ENCODE assay signal across 12 mouse cellular contexts in genomic region chr11:49252048-49252447, GRCm38 (mm10). TPM values are rescaled to one million over a fixed set of nuclear protein-coding genes. Genes with fewer than 3 reads are reported as not detected.
DNase-seq lines count a peak whose midpoint lies in the region; ATAC-seq and TF ChIP-seq lines count a peak whose summit lies in the region.
"Had no signal": no experiment of that assay in that cellular context is flagged by ENCODE, and none has a peak within 500 bp of the region (broad histone marks: within the 10 kb centered on the region; RNA-seq: fewer than 3 reads in every experiment).

No protein-coding gene starts in this region.

- DNase-seq in heart, postnatal 36 days: no peak
- peak; percentile 56 for DNase-seq in A20 (ENCODE audit: low read depth, low spot score)
- DNase-seq in left cerebral cortex, adult 2 months (ENCODE audit: extremely low spot score in 1 of 2, low spot score in 2 of 2): no peak
- no peak for DNase-seq in Muller cell, postnatal 12 days (ENCODE audit: inconsistent ontology term)
- no peak for DNase-seq in cerebellum, adult 18-20 months
- DNase-seq: adrenal gland, adult 8-10 months; gastrocnemius, postnatal 25 days; layer of hippocampus, adult 9-11 months had no signal

- no peak for TF ChIP-seq CTCF in left cerebral cortex, adult 2 months (IDR thresholded peaks at IDR 0.05)

- H3K9me3 ChIP-seq in heart, embryonic 15.5 days (replicated peaks): no peaks in the 10 kb centered on the region
- H3K9me3 ChIP-seq: midbrain, embryonic 15.5 days had no signal

- 75% methylated on average over 5 of the region's 5 CpGs for WGBS in heart, embryonic 15.5 days

- ATAC-seq in heart, embryonic 15.5 days (replicated peaks; ENCODE audit: insufficient number of reproducible peaks, insufficient read depth, low FRiP score, low read depth): no peak
- ATAC-seq in erythroblast, adult 5-6 weeks (replicated peaks; ENCODE audit: low FRiP score, poor library complexity, severe bottlenecking): peak; percentile 41
- ATAC-seq in megakaryocyte-erythroid progenitor cell, adult 5-6 weeks (replicated peaks; ENCODE audit: low FRiP score, low TSS enrichment, poor library complexity, severe bottlenecking): peak; percentile 72
- ATAC-seq: midbrain, embryonic 15.5 days had no signal

- H3K4me3 ChIP-seq in heart, embryonic 15.5 days: peak overlapping the region; percentile 79
- H3K4me3 ChIP-seq in left cerebral cortex, adult 2 months: no peak overlapping the region
- H3K4me3 ChIP-seq: midbrain, embryonic 15.5 days had no signal

- H3K4me2 ChIP-seq in heart, embryonic 15.5 days: peak overlapping the region; percentile 73
- H3K4me2 ChIP-seq: midbrain, embryonic 15.5 days had no signal

- intact Hi-C loops in heart, postnatal 36 days (cut with DNase I): loop anchor here (5.0 kb wide), 1 partner anchor 380 kb away; the partner anchor contains the start of gene Irgm1
- intact Hi-C loops in left cerebral cortex, adult 2 months (cut with DNase I): no loop called here

- peaks cover 15% of the 10 kb centered on the region; the same call in 1 of the 2 replicates for H3K36me3 ChIP-seq in heart, embryonic 15.5 days
- H3K36me3 ChIP-seq: midbrain, embryonic 15.5 days had no signal

- peaks cover 51% of the 10 kb centered on the region for H3K4me1 ChIP-seq in heart, embryonic 15.5 days (replicated peaks)

- H3K27me3 ChIP-seq in heart, embryonic 15.5 days: no peaks in the 10 kb centered on the region
- H3K27me3 ChIP-seq: midbrain, embryonic 15.5 days had no signal

- no peak overlapping the region for H3K9ac ChIP-seq in heart, embryonic 15.5 days
- H3K9ac ChIP-seq: midbrain, embryonic 15.5 days had no signal

- H3K27ac ChIP-seq in heart, embryonic 15.5 days: no peak overlapping the region
- H3K27ac ChIP-seq in left cerebral cortex, adult 2 months: no peak overlapping the region
- H3K27ac ChIP-seq: midbrain, embryonic 15.5 days had no signal

RNA-seq across cellular contexts. Expression of gene Mgat1, which starts 8.1 kb away (rescaled TPM):
- 41.7 and 54.8 TPM in 2 replicates for polyA plus RNA-seq in heart, embryonic 15.5 days (2015; fragmentation: Nextera tagmentation; extraction: Ambion mirVana)
- total RNA-seq in heart, postnatal 36 days (2021): 10 to 100 TPM; 64.7 to 66.9 TPM
- 9.0 and 10.2 TPM in 2 replicates for total RNA-seq in erythroblast, adult 5-6 weeks (2015; ENCODE audit: low replicate concordance)
- 11.4 and 17.0 TPM in 2 replicates for total RNA-seq in erythroblast, adult 5-6 weeks (2017; ENCODE audit: low replicate concordance)
- total RNA-seq in megakaryocyte-erythroid progenitor cell, adult 5-6 weeks (2014; fragmentation: Nextera tagmentation): 47.4 and 53.5 TPM in 2 replicates
- total RNA-seq in megakaryocyte-erythroid progenitor cell, adult 5-6 weeks (2017): 28.1 and 34.2 TPM in 2 replicates
- total RNA-seq in left cerebral cortex, adult 2 months (2021): 10 to 100 TPM; 64.4 to 77.0 TPM

RNA-seq across cellular contexts. Expression of gene Olfr1393, which starts 26.1 kb away (rescaled TPM):
- 0.09 TPM in 1 of 2 replicates, not detected in the other for polyA plus RNA-seq in heart, embryonic 15.5 days (2015; fragmentation: Nextera tagmentation; extraction: Ambion mirVana)
- under 1 TPM in 1 of 2 experiments, not detected in 1; 0.19 TPM for total RNA-seq in heart, postnatal 36 days (2021)
- total RNA-seq in erythroblast, adult 5-6 weeks (2015; ENCODE audit: low replicate concordance): not detected in 2 replicates
- total RNA-seq in erythroblast, adult 5-6 weeks (2017; ENCODE audit: low replicate concordance): not detected in 2 replicates
- not detected in 2 replicates for total RNA-seq in megakaryocyte-erythroid progenitor cell, adult 5-6 weeks (2014; fragmentation: Nextera tagmentation)
- total RNA-seq in megakaryocyte-erythroid progenitor cell, adult 5-6 weeks (2017): not detected in 2 replicates
- under 1 TPM; 0.11 to 0.33 TPM for total RNA-seq in left cerebral cortex, adult 2 months (2021)
- total RNA-seq: adrenal gland, adult 8-10 months had no signal
- polyA plus RNA-seq: midbrain, embryonic 15.5 days had no signal

RNA-seq across cellular contexts. Expression of gene Olfr1392, which starts 33.0 kb away (rescaled TPM):
- not detected in 2 replicates for polyA plus RNA-seq in heart, embryonic 15.5 days (2015; fragmentation: Nextera tagmentation; extraction: Ambion mirVana)
- total RNA-seq in heart, postnatal 36 days (2021): not detected
- not detected in 2 replicates for total RNA-seq in erythroblast, adult 5-6 weeks (2015; ENCODE audit: low replicate concordance)
- not detected in 2 replicates for total RNA-seq in erythroblast, adult 5-6 weeks (2017; ENCODE audit: low replicate concordance)
- not detected in 2 replicates for total RNA-seq in megakaryocyte-erythroid progenitor cell, adult 5-6 weeks (2014; fragmentation: Nextera tagmentation)
- not detected in 2 replicates for total RNA-seq in megakaryocyte-erythroid progenitor cell, adult 5-6 weeks (2017)
- not detected for total RNA-seq in left cerebral cortex, adult 2 months (2021)
- total RNA-seq: adrenal gland, adult 8-10 months; gastrocnemius, postnatal 25 days had no signal

RNA-seq across cellular contexts. Expression of gene Zfp62, which starts 49.0 kb away (rescaled TPM):
- 24.2 and 26.6 TPM in 2 replicates for polyA plus RNA-seq in heart, embryonic 15.5 days (2015; fragmentation: Nextera tagmentation; extraction: Ambion mirVana)
- 10 to 100 TPM; 25.8 to 26.8 TPM for total RNA-seq in heart, postnatal 36 days (2021)
- 18.6 and 25.4 TPM in 2 replicates for total RNA-seq in erythroblast, adult 5-6 weeks (2015; ENCODE audit: low replicate concordance)
- 14.8 and 28.9 TPM in 2 replicates for total RNA-seq in erythroblast, adult 5-6 weeks (2017; ENCODE audit: low replicate concordance)
- 56.5 and 67.6 TPM in 2 replicates for total RNA-seq in megakaryocyte-erythroid progenitor cell, adult 5-6 weeks (2014; fragmentation: Nextera tagmentation)
- total RNA-seq in megakaryocyte-erythroid progenitor cell, adult 5-6 weeks (2017): 102 and 160 TPM in 2 replicates
- 10 to 100 TPM; 53.1 to 58.1 TPM for total RNA-seq in left cerebral cortex, adult 2 months (2021)

RNA-seq across cellular contexts. Expression of gene Olfr10, which starts 52.5 kb away (rescaled TPM):
- not detected in 2 replicates for polyA plus RNA-seq in heart, embryonic 15.5 days (2015; fragmentation: Nextera tagmentation; extraction: Ambion mirVana)
- total RNA-seq in heart, postnatal 36 days (2021): not detected
- total RNA-seq in erythroblast, adult 5-6 weeks (2015; ENCODE audit: low replicate concordance): not detected in 2 replicates
- not detected in 2 replicates for total RNA-seq in erythroblast, adult 5-6 weeks (2017; ENCODE audit: low replicate concordance)
- not detected in 2 replicates for total RNA-seq in megakaryocyte-erythroid progenitor cell, adult 5-6 weeks (2014; fragmentation: Nextera tagmentation)
- not detected in 2 replicates for total RNA-seq in megakaryocyte-erythroid progenitor cell, adult 5-6 weeks (2017)
- not detected for total RNA-seq in left cerebral cortex, adult 2 months (2021)
- total RNA-seq: adrenal gland, adult 8-10 months; gastrocnemius, postnatal 25 days had no signal
- polyA plus RNA-seq: midbrain, embryonic 15.5 days had no signal
